Mouse (Mus musculus): Measurements from ENCODE around the gene Tpi1. TPM values are rescaled to one million over a fixed set of nuclear protein-coding genes. Genes with fewer than 3 reads are reported as not detected.

The Tpi1 gene
- total and polyA plus RNA-seq, 2 experiments from 2014 or later, result 515 to 525 TPM

DNA sequence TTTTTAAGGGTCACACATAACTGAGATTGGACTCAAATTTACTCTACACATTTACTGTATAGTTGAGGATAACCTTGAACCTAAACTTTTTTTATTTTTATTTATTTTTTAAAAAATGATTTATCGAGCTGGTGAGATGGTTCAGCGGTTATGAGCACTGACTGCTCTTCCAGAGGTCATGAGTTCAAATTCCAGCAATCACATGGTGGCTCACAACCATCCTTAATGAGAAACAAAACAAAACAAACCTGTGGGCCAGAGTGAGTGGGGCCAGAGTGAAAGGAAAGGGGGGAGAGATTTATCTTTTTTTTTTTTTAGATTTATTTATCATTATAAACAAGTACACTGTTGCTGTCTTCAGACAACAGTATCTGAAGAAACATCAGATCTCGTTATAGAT is 22.2 kb downstream of the Tpi1 start:
- ATAC-seq, result no peak
- Histone ChIP-seq H3K4me3 (ENCODE audit: low read length) (no peak overlapping the region), H3K9me3 (ENCODE audit: low read length) (no peaks in the 10 kb centered on the region), H3K27ac (no peak overlapping the region), H3K27me3 (ENCODE audit: insufficient read depth, low read length) (no peaks in the 10 kb centered on the region), H3K4me1 (ENCODE audit: insufficient read depth, low read length) (no peaks in the 10 kb centered on the region), H3K36me3 (ENCODE audit: insufficient read depth, low read length) (no peaks in the 10 kb centered on the region), H3K9ac (replicated peaks; ENCODE audit: low read length) (no peak overlapping the region), H3K4me2 (ENCODE audit: low read depth, low read length) (no peak overlapping the region)
- no peak for TF ChIP-seq CTCF (IDR thresholded peaks at IDR 0.05; ENCODE audit: low read depth)
- no peak for DNase-seq (ENCODE audit: low spot score)
- WGBS, result 87% methylated on average over 3 of the region's 3 CpGs

DNA sequence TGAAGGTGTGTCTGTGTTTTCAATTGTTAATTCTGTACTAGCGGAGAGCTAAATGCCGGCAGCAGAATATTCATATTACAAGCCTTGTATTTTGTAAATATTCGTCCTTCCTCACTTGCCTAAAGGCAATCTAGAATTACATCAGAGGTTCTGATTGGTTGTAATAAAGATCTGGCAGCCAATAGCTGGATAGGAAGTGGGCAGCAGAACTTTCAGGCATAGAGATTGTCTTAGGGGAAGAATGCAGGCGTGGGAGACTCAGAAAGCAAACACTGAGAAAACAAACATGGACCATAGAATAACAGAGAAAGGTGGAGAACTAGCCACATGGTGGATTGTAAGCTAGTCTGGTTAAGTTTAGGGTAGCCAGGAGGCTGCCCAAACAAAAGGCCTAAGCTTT is 24.0 kb downstream of the Tpi1 start:
- ATAC-seq, result no peak

DNA sequence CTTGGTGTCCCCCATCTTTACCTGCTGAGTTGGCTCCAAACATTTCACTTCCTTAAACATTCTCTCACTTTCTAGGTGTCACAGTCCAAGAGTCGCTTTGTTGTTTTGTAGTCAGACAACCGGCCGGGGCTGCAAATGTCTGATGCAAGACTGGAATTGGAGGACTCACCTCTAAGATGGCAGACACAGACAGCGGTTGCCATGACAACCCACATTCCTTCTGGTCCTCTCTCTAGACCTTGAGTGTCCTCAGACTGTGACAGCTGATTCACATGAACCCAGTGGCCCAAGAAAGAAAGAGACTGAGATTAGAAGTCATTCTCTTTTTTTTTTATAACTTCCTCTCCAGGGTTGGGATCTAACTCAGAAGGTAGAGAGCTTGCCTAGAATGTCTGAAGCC is 24.6 kb downstream of the Tpi1 start:
- Histone ChIP-seq H3K4me1 (ENCODE audit: insufficient read depth, low read length) (no peaks in the 10 kb centered on the region), H3K27ac (no peak overlapping the region; the same call in 1 of the 2 replicates), H3K36me3 (ENCODE audit: insufficient read depth, low read length) (no peaks in the 10 kb centered on the region), H3K9ac (replicated peaks; ENCODE audit: low read length) (no peak overlapping the region), H3K4me2 (ENCODE audit: low read depth, low read length) (no peak overlapping the region), H3K9me3 (ENCODE audit: low read length) (no peaks in the 10 kb centered on the region), H3K27me3 (ENCODE audit: insufficient read depth, low read length) (no peaks in the 10 kb centered on the region), H3K4me3 (ENCODE audit: low read length) (no peak overlapping the region)
- TF ChIP-seq CTCF (IDR thresholded peaks at IDR 0.05; ENCODE audit: low read depth), result no peak
- 61% methylated on average over 4 of the region's 4 CpGs for WGBS
- DNase-seq (ENCODE audit: low spot score) (peak; percentile 58), ATAC-seq (0 out of 2 replicates have a peak, but pooled peaks have one; percentile 66)

More for the DNA sequence above, 24.0 kb downstream of the Tpi1 start:
- H3K9me3 ChIP-seq (ENCODE audit: low read length), result no peaks in the 10 kb centered on the region
- H3K4me1 ChIP-seq (ENCODE audit: insufficient read depth, low read length), result no peaks in the 10 kb centered on the region
- no peak overlapping the region for H3K9ac ChIP-seq (replicated peaks; ENCODE audit: low read length)
- H3K27ac ChIP-seq, result no peak overlapping the region
- no peak overlapping the region for H3K4me2 ChIP-seq (ENCODE audit: low read depth, low read length)
- WGBS, result 65% methylated on average over 4 of the region's 4 CpGs
- no peaks in the 10 kb centered on the region for H3K27me3 ChIP-seq (ENCODE audit: insufficient read depth, low read length)
- TF ChIP-seq CTCF (IDR thresholded peaks at IDR 0.05; ENCODE audit: low read depth), result no peak
- no peaks in the 10 kb centered on the region for H3K36me3 ChIP-seq (ENCODE audit: insufficient read depth, low read length)
- no peak for DNase-seq (ENCODE audit: low spot score)
- no peak overlapping the region for H3K4me3 ChIP-seq (ENCODE audit: low read length)

DNA sequence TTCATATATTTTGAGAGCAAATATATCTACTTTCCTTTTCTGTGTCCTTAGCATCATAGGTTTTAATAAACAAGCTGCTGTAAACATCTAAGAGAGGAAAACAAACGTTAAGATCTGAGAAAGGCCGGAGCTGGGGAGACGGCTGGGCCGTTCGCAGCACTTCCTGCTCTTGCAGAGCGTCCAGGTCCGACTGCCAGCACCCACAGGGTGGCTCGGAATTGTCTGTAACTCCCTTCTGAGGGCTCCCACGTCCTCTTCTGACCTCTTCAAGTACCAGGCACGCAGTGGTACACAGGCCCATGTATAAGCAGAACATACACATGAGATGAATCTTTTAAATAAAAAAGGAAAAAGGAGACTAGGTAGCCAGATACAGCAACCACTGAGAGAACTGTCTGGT is 26.4 kb downstream of the Tpi1 start:
- no peaks in the 10 kb centered on the region for H3K27me3 ChIP-seq (ENCODE audit: insufficient read depth, low read length)
- WGBS, result 75% methylated on average over 10 of the region's 10 CpGs

DNA sequence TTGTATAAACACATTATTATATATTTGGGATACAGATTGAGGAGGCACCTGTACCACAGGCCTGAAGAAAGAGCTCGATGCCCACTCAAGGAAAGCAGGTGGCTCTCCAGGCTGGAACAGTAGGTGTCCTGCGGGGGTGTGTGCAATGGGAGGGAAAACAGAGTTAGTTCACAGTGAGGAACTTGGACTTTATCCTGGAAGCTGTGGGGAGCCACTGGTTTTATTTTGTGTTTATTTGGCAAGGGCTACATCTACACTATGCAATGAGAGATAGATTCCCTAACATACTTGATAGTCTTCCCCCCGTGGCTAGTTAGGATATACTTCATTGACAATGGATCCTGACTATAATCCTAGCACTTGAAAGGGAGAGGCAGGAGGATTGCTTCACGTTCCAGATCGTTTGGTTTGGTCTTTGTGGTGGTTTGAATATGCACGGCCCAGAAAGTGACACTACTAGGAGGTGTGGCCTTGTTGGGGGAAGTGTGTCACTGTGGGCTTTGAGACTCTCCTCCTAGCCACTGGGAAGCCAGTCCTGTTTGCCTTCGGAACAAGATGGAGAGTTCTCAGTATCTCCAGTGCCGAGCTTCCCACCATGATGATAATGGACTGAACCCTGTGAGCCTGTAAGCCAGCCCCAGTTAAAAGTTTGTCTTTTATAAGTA is 27.2 kb downstream of the Tpi1 start:
- DNase-seq (ENCODE audit: low spot score) (no peak), ATAC-seq (no peak)
- Histone ChIP-seq H3K27me3 (ENCODE audit: insufficient read depth, low read length) (no peaks in the 10 kb centered on the region), H3K4me3 (ENCODE audit: low read length) (no peak overlapping the region), H3K4me2 (ENCODE audit: low read depth, low read length) (no peak overlapping the region), H3K4me1 (ENCODE audit: insufficient read depth, low read length) (no peaks in the 10 kb centered on the region), H3K9me3 (ENCODE audit: low read length) (no peaks in the 10 kb centered on the region), H3K36me3 (ENCODE audit: insufficient read depth, low read length) (no peaks in the 10 kb centered on the region), H3K9ac (replicated peaks; ENCODE audit: low read length) (no peak overlapping the region), H3K27ac (no peak overlapping the region)
- 38% methylated on average over 8 of the region's 8 CpGs for WGBS
- no peak for TF ChIP-seq CTCF (IDR thresholded peaks at IDR 0.05; ENCODE audit: low read depth)

More for the DNA sequence above, 26.4 kb downstream of the Tpi1 start:
- no peak for ATAC-seq
- Histone ChIP-seq H3K27ac (no peak overlapping the region), H3K4me2 (ENCODE audit: low read depth, low read length) (no peak overlapping the region), H3K36me3 (ENCODE audit: insufficient read depth, low read length) (no peaks in the 10 kb centered on the region), H3K9ac (replicated peaks; ENCODE audit: low read length) (no peak overlapping the region), H3K4me3 (ENCODE audit: low read length) (no peak overlapping the region), H3K9me3 (ENCODE audit: low read length) (no peaks in the 10 kb centered on the region), H3K4me1 (ENCODE audit: insufficient read depth, low read length) (no peaks in the 10 kb centered on the region)
- TF ChIP-seq CTCF (IDR thresholded peaks at IDR 0.05; ENCODE audit: low read depth), result no peak
- DNase-seq (ENCODE audit: low spot score), result no peak

DNA sequence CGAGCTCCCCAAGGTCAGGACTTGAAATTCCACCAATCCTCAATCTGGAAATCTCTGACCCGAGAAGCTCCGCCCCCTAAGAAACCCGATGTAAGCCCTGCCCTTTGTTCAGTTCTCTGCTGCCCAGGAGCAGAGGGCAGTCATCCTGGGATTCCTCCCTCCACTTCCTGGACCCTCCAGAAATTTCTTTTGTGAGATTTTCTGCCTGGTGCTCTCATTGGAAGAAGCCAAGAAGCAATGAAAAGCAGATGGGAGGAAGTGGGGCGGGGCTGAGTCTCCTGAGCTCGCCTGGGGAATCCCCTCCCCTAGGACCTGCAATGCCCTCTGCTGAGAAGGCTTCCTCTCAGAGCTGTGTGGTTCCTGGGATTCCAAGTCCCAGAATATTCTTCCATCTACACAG is 31.7 kb downstream of the Tpi1 start:
- WGBS, result 23% methylated on average over 6 of the region's 6 CpGs
- no peak overlapping the region for H3K9ac ChIP-seq (replicated peaks; ENCODE audit: low read length)
- no peaks in the 10 kb centered on the region for H3K36me3 ChIP-seq (ENCODE audit: insufficient read depth, low read length)
- no peaks in the 10 kb centered on the region for H3K27me3 ChIP-seq (ENCODE audit: insufficient read depth, low read length)
- no peak overlapping the region for H3K4me3 ChIP-seq (ENCODE audit: low read length)
- ATAC-seq, result no peak
- DNase-seq (ENCODE audit: low spot score), result no peak
- no peak overlapping the region for H3K27ac ChIP-seq
- H3K4me1 ChIP-seq (ENCODE audit: insufficient read depth, low read length), result 0 out of 2 replicates have a peak, but pooled peaks cover 9% of the 10 kb centered on the region
- H3K4me2 ChIP-seq (ENCODE audit: low read depth, low read length), result peak overlapping the region; percentile 13; the same call in 1 of the 2 replicates
- TF ChIP-seq CTCF (IDR thresholded peaks at IDR 0.05; ENCODE audit: low read depth), result no peak
- H3K9me3 ChIP-seq (ENCODE audit: low read length), result no peaks in the 10 kb centered on the region

DNA sequence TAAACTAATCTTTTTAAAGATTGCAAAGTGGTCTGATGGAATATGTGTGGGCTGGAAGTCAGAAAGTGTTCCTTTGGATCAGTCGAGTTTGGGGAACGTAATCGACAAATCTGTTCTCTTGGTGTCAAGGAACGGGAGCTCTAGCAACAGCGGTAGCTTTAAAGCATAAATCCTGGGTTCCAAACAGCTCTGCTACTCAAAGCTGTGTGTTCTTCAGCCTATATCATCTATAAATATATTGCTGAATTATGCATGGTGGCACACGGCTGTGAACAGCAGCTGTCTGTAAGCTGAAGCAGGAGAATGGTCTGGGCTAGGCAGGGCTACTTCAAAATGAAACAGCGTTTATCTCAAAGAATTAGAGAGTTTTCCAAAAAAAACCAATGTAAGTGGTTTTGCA is 33.2 kb downstream of the Tpi1 start:
- WGBS, result 90% methylated on average over 7 of the region's 7 CpGs
- Histone ChIP-seq H3K27me3 (ENCODE audit: insufficient read depth, low read length) (no peaks in the 10 kb centered on the region), H3K36me3 (ENCODE audit: insufficient read depth, low read length) (no peaks in the 10 kb centered on the region), H3K4me3 (ENCODE audit: low read length) (no peak overlapping the region), H3K9ac (replicated peaks; ENCODE audit: low read length) (no peak overlapping the region), H3K27ac (no peak overlapping the region), H3K4me2 (ENCODE audit: low read depth, low read length) (no peak overlapping the region), H3K4me1 (ENCODE audit: insufficient read depth, low read length) (0 out of 2 replicates have a peak, but pooled peaks cover 9% of the 10 kb centered on the region), H3K9me3 (ENCODE audit: low read length) (no peaks in the 10 kb centered on the region)
- no peak for TF ChIP-seq CTCF (IDR thresholded peaks at IDR 0.05; ENCODE audit: low read depth)
- ATAC-seq (no peak), DNase-seq (ENCODE audit: low spot score) (no peak)

All from hindbrain, postnatal 0 days (tissue).